Mouse (Mus musculus): ENCODE measurements around the gene Abca4. TPM values are rescaled to one million over a fixed set of nuclear protein-coding genes. Genes with fewer than 3 reads are reported as not detected.

The Abca4 gene
- total RNA-seq, 4 experiments from 2014 or later = 1.8 to 2.7 (median 2.3) TPM

DNA sequence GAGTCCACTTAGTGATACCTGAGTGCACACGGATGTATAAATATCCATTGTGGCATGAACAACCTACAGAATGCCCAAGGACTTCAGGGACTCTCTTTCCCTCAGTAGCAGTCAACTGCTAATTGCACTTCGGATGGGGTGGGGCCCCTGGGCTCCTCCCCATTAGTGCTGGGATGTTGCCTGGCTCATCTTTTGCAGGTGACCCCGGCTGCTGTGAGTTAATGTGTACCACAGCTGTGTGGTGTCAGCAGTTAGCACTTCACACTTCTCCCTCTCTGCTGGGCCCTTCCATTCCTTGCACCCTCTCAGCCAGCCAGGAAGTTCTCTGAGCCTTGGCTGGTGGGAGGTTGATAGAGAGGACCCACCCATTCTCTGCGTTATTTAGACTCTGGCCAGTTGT is 65.2 kb downstream of the Abca4 start:
- no peak for DNase-seq (ENCODE audit: low spot score)

DNA sequence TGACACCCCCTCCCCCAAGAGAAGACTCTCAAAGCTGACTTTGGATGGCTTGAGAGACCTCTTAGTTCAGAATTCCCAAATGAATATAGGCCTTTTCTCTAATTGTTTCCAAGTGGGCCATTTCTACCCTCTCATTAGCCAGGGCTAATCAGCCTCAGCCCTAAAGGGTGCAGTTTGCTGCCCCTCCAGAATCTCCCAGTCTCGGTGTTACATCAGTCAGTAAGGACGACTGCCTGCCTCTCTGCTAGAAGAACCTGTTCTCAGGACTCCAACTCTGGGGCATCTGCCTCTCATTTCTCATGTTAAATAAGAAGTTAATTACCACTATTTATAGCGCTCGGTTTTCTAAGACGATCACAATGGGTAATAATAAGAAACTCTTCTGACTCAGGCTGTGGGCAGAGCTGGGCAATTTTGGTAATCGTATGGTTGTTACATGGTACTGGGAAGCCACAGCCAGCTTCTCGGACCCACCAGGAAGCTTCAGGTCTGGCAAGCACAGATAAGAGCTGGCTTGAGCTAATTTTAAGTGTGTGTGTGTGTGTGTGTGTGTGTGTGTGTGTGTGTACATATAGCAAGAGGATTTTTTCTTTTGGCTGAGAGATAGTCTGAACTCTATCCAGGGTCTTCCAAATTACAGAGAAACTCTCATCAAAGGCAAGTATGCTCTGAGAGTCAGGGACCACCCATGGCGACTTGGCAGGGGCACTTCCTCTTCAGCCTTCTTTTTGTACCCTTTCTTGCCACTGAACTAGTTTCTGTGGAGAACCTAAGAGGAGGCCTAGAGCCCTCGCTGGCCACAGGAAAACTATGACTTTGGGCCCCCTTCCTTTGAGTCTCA is 67.1 kb downstream of the Abca4 start:
- no peak for DNase-seq (ENCODE audit: low spot score)

DNA sequence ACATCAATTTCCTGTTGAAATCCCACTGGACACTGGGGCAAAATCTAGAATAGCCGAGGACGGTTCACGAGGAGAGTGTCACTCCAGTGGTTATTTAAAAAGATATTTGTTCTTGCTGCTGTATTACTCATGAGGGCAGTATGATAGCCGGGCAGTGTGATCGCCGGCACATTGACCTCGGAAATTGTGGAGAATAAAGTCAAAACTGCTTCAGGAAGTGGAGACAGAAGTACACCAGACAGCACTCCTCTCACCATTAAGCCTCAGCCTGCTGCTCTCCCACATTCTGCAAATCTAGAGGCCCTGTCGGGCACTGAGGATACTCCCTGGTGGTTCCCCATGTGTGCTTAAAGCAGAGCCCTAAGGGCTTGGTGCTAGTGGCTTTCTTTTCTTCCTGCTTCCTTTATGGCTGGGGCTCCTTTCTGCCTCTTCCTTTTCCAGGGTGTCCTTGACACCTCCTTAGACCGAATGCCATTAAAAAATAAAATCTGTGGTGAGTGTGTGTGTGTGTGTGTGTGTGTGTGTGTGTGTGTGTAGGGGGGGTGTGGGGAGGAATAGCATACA is 74.5 kb downstream of the Abca4 start:
- no peak for DNase-seq (ENCODE audit: low spot score)

DNA sequence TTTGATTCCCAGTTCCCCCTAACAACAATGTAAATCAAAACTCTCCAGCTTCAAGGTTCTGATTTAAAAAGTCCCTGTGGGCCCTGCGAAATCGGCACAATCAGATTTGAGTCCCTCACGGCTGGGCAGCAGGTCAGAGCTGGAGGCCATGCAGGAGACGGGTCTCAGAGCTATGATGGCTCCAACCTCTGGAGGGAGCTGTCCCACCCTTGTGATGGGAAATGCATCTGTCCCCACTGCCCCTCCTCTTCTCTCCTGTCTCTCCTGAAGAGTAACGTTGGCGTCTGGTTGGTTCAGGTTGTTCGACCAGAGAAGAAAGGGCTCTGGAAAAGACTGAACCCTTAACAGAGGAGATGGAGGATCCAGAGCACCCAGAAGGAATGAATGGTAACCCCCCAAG is 75.5 kb downstream of the Abca4 start:
- no peak for DNase-seq (ENCODE audit: low spot score)

DNA sequence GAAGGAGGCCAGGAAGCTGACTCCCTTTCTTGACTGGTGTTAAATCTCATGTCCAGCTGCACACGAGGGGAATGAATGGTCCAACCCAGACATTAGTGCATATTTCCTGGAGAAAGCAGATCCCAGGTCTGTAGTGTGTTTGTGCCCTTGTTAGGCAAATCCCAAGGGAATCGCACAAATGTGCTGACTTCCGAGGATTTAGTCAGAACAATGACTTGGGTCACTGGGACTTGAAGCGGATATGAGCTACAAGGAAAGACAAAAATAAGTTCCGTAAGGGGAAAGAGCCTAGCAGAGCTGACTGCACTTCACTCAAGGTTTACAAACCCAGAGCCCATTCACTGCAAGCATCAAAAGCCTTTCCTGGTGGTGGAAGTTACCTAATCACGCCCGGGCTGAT is 76.0 kb downstream of the Abca4 start:
- DNase-seq (ENCODE audit: low spot score) = peak; percentile 87

DNA sequence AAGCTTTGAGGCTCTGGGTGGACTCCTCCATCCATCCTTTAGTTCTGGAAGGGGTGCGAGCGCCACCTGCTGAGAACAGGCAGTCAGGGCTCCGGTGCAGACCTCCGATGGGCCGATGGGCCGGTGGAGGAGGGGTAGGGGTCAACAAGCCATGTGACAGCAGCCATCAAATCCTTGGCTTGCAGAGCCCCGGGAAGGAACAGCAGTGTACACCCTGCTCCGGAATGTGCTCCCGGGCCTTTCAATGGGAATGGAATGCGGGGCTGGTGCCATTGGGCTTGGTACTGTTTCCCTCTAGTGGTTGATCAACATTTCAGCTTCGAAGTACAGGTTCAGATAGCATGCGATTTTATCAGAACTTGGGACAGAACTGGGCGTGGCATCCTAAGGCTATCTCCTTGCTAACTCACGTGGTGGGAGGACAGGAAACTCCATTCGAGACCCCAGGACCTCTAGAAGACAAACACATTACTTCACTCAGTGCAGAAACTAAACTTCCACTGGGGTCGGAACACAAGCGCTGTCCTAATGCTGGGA is 78.0 kb downstream of the Abca4 start:
- DNase-seq (ENCODE audit: low spot score) = peak; percentile 96

DNA sequence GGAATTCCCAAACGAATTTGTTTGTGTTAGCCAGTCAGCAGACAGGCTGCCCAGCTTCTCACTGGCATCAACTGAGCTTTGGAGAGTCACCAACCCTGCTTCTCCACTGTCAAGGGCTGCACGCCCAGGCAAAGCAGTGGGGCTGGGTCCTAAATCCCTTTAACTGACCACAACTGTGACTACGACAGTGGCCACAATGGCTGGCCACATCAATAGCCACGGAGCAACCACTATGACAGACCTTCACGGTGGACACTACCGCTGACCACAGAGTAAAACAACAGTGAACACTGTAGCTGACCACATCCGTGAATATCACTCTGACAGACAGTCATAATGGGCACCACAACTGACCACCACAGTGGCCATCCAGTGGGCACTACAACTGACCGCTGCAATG is 78.6 kb downstream of the Abca4 start:
- DNase-seq (ENCODE audit: low spot score) = no peak

DNA sequence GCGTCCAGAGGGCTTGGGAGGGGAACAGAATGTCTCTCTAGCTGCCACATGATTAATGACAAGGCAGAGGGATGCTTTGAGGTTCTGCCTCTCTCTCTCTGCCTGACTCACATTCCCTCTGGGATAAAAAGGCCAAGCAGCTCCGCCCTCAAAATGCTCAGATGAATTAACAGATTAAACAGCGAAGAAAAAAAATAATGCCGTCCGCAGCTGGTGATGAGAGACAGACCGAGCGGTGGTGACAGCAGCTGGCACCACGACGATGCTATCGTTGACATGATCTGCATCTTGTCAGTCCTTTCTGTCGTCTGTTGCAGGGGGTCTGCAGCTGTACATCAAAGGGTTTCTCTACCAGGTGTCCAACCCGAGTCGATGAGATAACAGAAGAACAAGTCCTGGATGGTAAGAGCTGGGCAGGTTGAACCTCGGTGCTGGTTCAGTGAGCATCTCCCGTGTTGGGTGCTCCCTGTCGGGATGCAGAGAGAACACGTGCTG is 84.8 kb downstream of the Abca4 start:
- no peak for DNase-seq (ENCODE audit: low spot score)

DNA sequence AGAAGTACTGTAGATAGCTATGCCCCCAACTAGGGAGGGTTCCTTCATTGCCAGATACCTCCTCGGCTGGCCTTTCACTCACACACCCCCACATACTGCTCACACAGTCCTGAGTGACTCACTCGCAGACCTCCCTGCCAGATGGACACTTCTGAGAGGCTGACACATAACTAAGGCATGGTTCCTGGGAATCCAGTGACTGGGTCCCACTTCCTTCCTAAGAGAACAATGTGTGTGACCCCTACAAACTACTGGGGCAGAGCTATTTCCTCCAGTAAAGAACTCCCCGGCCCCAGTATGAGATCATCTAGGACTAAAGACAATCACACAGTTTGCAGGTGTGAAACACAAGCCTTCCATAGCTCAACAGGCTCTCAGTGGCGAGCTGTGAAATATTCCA is 86.5 kb downstream of the Abca4 start:
- peak; percentile 83 for DNase-seq (ENCODE audit: low spot score)

DNA sequence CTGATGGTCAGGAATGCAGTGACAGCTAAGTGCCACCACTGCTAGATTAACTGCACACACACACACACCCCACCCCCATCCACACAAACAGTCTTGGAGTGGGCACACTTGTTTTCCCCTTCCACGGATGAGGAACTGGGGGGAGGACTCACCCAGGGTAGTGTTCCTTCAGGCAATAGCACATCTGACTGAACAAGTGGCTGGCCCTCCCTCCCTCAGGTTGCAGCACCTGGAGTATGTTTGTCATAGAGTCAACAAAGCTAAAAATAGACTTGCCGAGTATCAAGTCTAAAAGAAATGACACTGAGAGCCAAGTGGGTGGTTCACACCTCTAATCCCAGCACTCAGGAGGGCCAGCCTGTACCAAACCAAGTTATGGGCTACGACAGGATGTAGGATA is 87.4 kb downstream of the Abca4 start:
- no peak for DNase-seq (ENCODE audit: low spot score)

DNA sequence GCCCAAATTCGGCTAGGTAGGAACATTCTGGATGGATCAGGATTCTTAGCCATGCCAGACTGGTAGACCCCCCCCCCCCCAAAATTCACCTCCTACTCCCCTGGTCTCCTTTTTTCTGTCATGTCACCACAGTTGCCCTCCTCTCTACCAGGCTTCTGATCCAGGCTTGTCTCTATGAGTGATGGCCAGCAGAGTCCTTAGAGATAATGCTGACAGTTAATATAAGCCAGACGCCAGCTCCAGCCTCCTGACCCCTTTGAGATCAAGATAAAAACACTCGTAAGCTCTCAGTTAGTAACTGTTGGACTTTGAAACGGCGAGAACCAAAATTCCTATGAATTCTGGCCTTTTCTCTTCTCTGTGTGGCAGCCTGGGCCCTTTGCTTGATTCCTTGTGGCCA is 89.0 kb downstream of the Abca4 start:
- no peak for DNase-seq (ENCODE audit: low spot score)

DNA sequence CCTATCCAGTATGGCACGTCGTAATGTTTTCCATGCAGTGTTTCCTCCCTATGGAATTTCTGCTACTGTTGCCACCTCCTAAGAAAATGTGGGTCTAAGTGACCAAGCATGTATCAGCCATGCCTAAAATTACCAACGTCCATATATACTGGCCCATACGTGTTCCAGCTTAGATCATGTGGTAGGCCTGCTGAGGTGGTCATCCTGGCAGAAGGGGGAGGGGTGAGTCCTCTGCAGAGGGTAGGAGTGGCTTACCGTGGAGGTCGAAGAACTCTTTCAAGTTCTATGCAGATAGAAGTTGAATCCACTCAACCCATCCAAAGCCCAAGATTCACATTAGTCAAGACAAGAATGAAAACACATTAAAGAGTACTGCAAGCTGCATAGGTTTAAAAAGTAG is 89.6 kb downstream of the Abca4 start:
- DNase-seq (ENCODE audit: low spot score) = no peak

DNA sequence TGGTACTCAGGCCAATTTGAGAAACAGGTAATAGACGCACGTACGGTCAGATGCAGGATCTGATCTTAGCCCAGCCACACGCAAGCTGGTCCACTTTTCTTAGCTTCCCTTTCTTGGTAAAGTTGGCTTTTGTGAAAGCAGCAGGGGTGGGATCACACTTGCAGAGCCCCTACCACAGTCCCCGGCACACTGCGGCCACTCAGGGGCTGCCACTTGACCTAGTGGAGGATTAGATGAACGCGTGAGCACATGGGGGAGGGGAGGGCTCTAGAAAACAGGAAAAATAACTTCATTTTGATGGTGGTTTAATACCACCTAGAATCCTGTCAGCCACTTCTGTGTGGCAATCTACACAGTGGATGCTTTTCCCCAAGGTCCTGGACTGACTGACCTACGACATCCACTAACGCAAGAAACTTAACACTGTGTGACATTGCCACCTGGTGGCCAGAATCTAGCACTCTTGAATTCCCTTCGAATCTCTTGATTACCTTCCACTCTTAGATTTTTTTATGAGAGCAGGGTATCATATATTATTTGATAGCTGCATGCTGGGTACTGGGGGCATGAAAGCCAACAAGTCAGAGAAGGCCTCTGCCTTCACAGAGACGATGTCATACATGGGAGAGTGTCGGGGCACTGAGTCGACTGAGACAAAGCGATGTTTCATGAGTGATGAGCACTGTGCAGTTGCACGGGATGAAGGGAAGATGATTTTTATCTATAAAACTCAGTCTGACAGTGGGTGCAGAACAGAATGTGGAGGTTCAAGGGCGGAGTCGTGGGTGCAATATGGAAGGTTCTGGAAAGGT is 96.6 kb downstream of the Abca4 start:
- peak; percentile 79 for DNase-seq (ENCODE audit: low spot score)

DNA sequence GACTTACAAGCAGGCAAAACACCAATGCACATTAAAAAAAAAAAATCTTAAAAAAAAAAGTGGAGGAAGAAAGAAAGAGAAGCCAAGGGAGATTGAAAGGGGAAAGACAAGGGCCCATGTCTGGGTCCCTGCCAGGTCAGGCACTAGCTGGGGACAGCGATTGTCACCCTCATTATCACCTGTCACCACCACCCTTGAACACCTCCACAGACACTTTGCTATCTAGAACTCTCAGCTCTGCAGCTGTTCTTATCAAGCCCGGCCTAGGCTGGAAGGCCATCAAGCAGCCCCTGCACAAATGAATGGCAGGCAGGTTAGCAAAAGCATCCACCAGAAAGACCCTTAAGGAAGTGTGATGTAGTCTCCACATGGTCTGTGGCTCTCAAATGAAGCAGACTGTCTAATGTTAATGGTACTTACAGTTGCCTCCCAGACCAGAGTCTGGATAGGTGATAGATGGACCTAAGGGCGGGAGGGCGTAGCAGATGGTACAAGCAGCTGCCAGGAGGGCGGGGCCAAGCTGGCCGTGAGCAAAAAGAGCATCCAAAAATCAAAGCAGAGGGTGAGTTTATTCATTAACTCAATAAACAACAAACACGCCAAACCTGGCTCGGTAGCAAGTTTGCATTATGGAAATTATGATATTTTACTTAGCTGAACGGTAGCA is 98.1 kb downstream of the Abca4 start:
- DNase-seq (ENCODE audit: low spot score) = peak; percentile 26

DNA sequence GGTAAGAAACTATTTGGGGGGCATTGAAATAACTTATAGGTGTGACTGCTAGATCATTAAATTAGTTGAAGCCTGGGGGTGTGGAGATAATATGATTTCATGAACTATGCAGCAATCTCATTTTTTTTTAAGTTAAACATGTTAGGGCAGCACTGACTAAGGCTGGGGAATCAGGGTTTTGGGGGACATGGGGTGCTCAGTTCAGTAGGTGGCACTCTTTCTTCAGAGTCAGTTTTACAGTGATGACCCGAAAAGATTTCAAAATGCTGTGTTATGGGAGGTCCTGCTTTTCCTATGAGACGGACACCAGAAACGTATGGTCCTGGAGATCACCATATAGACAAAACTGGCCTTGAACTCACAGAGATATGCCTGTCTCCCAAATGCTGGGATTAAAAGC is 99.2 kb downstream of the Abca4 start:
- DNase-seq (ENCODE audit: low spot score) = no peak

DNA sequence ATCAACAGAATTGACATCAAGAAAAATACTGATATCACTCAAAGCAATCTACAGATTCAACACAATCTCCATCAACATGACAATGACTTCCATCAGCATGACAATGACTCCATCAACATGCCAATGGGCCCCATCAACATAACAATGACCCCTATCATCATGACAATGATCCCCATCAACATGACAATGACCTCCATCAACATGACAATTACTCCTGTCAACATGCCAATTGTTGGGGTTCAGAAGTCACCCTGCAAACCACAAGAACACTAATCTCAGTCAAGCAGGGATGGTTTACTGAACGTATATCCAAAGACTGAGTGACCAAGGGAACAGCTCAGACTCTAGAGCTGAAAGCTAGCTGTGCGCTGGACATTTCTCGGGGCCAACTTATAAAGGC is 101.2 kb downstream of the Abca4 start:
- DNase-seq (ENCODE audit: low spot score) = no peak

DNA sequence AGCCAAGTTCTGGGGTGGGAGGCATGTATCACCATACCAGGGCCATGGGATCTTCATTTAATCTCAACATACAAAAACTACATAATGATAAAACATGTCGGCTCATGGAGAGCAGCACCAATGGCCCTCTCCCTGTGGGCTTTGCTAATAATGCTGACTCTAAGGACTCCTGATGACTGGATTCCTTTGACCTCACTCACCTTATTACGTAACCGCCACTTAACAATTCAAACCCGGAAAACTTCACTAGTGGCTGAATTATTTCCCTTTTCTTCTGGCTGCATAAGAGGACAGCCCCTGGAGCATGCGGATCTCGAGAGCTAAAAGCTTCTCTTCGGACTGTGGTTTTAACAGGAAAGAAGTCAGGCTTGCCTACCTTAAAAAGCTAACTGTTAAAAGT is 106.6 kb downstream of the Abca4 start:
- DNase-seq (ENCODE audit: low spot score) = no peak

DNA sequence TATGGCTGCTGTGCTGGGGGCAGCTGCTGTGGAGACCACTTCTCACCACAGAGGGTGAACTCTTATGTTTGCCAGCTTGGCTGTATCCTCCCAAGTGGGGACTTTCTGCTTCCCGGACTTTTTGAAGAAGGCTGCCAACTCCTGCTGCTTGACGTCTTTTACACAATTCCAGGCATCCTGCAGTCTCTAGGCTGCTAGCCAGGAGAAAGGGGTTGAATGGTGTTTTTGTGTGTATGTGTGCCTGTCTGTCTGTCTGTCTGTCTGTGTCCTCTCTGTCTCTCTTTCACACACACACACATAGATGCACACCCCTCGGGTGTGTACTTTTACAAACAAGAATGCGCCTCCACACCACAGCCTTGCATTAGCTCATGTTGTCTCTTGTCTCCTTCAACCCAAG is 108.2 kb downstream of the Abca4 start:
- no peak for DNase-seq (ENCODE audit: low spot score)

DNA sequence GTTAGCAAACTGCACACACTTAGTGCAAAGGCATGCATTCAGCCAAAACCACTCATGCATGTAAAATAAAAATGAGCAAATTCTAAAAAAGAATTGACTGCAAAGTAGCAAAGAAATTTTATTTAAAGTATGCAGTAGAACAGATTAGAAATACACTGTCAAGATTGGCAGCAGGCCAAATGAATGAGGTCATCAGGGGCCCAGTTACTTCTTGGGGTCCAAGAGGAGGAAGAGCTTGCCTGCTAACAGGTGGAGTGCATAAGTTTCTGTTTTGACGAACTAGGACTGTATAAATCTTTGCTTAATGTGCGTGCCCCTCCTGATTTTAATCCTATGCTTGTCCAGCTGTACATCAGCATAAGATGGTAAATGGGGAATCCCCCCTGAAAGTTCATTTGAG is 109.8 kb downstream of the Abca4 start:
- no peak for DNase-seq (ENCODE audit: low spot score)

DNA sequence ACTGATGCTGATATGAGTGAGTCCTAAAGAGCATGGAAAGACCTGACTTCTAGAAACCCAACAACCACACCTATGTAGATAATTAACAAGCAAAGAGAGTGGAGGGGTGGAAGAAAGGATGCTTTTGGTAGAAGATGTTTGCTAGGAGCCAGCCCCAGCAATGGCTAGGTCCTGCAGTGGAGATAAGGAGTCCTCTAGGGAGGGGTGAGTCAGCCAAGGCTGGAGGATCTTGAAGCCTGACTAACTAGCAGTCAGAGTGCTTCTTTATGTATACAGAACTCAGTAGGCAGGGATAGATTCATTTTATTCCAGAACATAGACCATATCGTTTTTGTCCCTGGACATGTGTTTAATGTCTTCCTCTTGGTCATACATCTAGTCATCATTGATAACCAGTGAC is 115.2 kb downstream of the Abca4 start:
- DNase-seq (ENCODE audit: low spot score) = no peak

DNA sequence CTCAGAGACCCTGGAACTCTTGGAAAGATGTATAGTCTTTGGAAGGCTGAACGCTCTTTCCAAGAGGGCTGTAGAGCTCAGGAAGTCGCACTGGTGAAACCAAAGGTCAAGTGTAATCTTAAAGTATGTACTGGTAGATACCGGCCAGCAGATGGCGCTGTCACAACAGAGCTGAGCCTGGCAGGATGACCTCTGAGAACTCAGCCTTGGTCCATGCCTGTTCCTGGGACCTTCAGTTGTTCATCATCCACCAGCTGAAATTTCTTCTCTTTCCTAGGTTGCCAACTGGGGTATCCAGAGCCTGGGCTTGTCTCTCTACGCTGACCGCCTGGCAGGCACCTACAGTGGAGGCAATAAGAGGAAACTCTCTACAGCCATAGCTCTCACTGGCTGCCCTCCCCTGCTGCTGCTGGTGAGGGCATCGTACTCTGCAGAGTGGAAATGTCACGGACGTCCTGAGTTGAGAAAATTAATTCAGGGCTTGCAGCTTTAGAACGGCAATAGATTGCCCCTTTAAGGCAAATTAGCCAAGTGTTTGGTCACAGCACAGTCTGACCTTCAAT is 125.5 kb downstream of the Abca4 start:
- peak; percentile 9 for DNase-seq (ENCODE audit: low spot score)

Measured in heart, adult 8-10 months (tissue).